Mouse (Mus musculus) frontal cortex, postnatal 14 days (tissue): Measurements from ENCODE around the gene Efhd1.
A peak's percentile ranks its signal among the peaks of the same experiment; 100 is the strongest.

Experiments
- DNase-seq, 2 experiments: peaks; one replicate each; pipeline ENCODE4 v3.0.0; 2022; ENCODE audit warnings: low spot score in 2 of 2

The Efhd1 gene

DNA sequence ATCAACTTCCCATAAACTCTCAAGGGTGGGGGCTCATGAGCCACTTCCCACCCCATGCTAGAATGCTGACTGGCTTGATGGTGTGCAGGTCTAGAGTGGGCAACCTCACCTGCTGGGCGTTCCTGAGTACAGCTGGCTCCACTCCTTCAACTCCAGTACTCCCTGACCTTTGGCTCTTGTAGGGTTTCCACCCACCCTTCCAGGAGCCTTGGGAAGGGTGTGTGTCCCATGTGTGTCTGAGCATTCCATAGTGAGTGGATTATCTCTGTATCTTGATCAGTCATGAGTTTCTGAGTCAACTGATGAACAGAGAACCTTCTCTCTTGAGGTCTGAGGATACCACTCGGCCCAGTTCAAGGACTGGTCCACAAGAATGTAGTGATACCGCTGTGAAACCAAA lies 44.8 kb downstream of the Efhd1 start:
- no peak for DNase-seq

DNA sequence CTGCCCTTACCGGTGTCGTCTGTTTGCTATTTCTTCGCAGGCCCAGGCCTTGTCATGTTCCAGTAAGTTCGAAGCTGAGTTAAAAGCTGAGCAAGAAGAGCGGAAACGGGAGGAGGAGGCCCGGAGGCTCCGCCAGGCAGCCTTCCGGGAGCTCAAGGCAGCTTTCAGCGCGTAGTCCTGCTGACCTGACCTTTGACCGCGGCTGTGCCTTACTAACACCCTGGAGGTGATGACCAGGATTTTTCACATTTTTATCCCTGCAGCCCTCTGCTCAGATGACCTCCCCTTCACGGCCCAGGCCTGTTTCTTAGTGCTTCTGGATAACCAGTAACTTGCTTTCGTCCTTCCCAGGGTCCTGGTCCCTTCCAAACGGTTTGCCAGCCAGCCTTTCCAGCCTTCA lies 45.5 kb downstream of the Efhd1 start:
- no peak for DNase-seq

DNA sequence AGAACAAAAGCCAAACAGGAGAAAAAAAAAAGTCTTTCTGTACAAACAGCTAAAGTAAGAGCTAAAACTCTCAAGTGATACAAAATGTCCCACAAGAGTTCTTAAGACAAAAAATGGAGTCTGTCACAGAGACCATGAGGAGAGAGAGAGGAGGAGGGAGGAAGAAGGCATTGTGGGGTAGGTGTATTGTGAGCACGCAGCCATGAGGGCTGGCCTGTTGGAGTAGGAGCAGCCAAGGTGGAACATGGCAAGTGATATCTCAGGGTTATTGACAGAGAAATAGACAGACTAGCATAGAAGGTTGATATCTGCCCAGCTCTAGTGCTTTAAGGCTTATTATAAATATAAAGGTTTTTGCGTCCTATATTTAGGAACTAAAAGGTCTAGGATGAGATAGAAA lies 48.5 kb downstream of the Efhd1 start:
- no peak for DNase-seq

DNA sequence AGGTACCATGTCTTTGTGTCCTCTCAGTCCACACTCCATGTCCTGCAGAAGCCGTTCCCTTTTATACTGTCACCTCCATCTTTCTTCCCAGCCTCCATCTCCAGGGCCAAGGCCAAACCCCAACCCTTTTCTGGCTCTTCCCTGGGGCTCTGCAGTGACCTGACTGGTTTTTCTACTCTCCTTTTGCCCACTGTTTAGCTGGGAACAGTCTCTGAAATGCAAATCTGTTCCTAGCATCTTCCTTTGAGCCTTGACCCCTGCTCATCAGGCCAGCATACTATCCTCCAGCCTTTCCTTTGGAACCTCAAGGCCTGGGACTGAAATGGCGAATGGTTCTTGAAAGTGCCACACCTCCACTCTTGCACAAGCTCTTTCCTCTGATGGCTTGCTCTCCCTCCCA lies 49.0 kb downstream of the Efhd1 start:
- DNase-seq: no peak

DNA sequence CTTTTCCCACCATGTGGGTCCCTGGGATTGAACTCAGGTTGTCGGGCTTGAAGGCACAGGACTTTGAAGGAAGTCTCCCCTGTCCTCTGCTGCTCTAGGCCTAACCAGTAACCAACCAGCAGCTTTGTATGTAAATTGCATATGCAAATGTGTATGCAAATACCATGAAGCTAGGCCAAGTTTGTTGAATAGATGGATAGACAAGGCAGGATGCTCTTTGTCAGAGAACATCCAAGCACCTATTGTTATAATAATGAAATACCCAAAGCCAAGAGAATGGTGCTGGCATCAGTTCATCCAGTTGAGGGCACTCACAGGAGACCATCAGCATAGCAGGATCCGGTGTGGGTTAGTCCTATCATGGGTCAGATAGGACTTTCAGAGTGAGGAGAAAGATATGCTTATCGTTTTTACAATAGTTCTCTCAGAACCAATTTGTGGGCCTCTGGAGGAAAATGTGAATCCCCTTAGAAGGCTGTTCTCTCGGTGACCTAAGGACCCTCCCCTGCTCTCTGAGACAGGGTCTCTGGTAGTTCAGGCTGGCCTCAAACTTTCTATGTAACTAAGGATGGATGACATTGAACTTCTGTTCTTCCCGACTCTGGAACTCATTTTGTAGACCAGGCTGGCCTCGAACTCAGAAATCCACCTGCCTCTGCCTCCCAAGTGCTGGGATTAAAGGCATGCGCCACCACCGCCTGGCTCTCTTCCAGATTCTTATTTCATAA lies 49.8 kb downstream of the Efhd1 start:
- DNase-seq: no peak

DNA sequence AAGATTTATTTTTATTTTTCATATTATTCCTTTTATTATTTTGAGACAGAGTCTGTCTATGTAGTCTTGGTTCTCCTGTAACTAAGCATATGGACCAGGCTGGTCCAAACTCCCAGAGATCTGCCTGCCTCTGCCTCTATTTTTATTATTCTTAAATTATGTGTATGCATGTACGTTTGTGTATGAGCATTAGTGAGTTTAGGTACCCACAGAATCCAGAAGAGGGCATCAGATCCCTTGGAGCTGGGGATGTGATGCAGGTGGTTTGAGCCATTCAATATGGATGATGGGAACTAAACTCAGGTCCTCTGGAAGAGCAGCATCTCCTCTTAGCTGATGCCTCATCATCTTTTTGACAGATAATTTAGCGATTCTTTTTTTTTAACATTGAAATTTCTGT lies 51.3 kb downstream of the Efhd1 start:
- no peak for DNase-seq

DNA sequence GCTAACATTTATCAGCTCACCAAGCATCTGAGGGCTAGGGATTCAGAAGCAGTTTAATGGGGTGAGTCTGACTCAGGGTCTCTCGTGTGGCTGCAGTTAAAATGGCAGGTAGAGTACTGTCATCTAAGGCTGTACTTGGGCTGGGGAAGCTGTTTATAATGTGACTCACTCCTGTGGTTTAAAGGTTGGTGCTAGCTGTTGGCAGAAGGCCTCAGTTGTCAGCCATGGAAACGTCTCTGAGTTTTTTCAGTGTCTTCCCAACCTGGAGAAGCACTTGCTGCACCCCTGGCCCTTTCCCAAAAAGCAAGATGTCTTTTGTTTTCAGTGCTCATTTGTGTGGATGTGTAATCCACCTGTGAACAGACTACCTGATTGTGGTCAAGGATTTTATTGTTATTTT lies 51.7 kb downstream of the Efhd1 start:
- no peak for DNase-seq

DNA sequence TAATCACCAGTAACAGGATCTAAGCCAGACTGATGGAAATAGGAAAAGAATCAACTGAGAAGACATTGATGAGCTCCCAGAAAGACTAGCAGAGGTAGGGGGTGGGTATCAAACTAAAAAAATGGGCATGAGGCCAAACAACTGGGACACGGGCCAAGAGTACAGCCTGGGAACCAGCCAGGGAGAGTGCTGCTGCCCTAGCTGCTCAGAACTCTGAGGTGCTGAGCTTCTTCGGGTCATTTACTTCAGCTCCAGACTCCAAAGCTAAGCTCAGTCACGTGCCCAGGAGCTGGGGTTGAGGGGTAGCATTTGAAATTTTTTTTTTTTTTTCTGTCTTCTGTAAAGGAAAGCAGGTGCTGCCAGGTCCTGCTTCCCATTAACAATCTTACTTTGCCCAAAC lies 52.5 kb downstream of the Efhd1 start:
- DNase-seq: peak; percentile 24 to 38

DNA sequence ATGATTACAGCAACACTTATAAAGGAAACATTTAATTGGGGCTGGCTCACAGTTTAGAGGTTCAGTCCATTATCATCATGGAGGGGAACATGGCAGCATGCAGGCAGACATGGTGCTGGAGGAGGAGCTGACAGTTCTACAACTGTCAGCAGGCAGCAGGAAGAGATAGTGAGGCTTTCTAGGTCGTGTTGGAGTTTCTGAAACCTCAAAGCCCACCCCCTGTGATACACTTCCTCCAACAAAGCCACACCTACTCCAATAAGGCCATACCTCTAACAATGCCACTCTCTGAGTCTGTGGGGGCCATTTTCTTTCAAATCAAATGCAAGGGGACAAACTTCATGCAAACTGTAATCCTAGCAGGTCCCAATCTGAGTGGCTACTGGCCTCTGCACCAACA lies 56.9 kb downstream of the Efhd1 start:
- no peak for DNase-seq

DNA sequence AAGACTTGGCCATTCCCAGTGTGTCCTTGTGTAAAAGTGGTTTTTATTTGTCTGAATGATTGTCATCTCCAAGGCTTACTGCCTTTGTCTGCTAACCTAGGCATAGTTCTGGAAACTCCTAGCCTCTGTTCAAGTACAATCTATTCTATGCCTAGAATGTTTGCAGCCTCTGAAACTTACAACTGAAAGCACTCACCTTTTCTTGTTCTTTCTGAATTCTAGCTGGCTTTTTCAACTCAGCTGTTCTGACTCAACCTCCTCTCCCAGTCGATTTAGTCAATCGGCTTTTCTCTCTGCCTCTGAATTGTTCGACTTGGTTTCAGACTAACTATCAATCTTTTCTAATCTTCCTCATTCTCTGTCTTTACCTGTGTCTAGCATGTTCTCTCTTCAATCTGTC lies 58.6 kb downstream of the Efhd1 start:
- DNase-seq: no peak

DNA sequence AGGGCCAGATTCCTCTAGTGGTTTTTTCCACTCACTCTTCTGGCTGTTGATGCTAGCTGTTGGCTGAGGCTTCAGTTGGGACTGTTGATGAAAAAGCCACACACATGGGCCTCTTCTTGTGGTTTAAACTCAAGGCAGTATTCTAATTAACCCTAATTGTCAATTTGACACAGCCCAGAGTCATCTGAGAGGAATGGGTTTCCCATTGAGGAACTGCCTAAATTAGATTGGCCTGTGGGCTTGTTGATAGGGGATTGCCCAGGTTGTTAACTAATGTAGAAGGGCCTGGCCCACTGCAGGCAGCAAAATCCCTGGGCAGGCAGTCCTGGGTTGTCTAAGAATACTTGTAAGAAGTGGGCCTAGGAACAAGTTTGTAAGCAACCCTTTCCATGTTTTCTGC lies 60.5 kb downstream of the Efhd1 start:
- DNase-seq: no peak

DNA sequence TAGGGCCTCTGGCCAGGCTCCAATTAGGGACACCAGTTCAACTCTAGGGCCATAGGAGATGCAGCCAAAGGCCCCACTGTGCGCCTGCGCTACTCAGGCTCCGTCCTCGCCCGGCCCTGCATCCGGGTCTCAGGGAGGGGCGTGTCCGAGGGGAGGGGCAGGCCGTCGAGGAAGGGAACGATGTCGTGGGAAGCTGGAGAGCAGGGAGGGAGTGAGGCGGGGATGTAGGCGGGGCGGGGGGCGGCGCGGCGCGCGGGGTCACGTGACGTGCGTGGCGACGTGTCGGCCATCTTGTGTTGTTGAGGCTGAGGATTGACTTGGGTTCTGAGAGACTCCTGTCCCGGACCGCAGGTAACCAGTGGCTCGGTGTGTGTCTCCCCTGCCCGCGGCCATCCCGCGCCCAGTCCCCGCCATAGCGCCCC lies 62.6 kb downstream of the Efhd1 start, which contains the start of gene Gigyf2:
TSS of gene Gigyf2 (plus strand) at position 257 of the 422 bp plus-strand sequence.
- peak; percentile 91 to 92 for DNase-seq

DNA sequence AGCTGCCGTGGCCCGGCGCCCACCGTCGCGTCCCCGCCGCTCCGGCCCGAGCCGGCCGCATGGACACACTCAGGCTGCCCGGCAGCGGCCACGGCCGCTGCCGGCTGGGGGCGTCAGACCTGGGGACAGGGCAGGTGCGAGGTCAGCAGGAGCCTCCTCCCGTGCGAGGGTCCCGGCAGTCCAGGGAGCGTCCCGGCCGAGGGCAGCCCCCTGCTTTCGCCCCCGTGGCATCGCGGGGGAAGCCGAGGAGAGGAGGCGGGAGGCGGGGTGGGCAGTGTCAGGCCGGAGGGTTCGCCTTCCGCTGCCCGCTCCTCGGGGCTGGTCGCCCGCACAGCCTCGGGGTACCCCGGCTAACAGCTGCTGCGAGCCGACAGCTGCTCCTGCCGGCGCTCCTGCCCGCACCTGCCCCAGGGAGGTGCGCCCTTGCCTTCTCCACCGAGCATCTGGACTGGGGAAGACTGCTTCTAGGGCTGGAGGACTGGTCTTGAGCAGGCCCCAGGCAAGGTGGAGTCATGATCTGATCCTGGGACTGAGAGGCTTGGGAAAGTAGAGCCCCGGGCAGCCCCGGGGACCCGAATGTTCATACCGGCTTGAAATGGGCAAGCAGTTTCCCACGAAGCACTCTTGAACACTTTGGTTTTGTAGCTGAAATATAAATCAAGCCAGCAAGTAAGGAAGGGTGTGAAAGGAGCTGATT lies 63.1 kb downstream of the Efhd1 start:
- DNase-seq: peak; percentile 12 to 38

DNA sequence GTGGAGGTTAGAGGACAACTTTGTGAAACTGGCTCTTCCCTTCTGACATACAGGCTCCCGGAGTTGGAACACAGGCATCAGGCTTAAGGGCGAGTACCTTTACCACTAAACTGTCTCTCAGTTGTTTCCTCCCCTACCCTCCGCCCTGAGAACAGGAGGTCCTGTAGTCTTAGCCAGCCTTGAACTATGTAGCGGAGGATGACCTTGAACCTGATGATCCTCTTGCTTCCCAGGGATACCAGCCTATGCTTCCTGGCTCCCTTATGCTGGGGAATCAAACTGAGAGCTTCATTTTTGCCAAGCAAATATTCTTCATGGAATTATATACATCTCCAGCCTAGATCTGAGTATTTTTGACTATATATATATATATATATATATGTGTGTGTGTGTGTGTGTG lies 67.6 kb downstream of the Efhd1 start:
- no peak for DNase-seq

DNA sequence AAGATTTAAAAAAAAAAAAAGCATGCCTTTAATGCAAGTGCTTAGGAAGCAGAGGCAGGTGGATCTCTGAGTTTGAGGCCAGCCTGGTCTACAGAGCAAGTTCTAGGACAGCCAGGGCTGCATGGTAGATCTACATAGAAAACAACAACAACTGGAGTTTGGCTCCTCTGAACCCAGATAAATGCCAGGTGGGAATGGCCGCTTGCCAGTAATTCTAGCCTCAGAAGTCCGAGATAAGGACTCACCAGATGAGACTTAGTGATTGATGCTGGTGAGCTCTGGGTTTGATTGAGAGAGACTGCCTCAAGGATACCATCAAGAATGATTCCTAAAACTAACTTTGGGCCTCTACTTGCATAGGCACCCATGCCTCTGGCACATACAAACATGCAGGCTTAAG lies 86.4 kb downstream of the Efhd1 start:
- DNase-seq: no peak

DNA sequence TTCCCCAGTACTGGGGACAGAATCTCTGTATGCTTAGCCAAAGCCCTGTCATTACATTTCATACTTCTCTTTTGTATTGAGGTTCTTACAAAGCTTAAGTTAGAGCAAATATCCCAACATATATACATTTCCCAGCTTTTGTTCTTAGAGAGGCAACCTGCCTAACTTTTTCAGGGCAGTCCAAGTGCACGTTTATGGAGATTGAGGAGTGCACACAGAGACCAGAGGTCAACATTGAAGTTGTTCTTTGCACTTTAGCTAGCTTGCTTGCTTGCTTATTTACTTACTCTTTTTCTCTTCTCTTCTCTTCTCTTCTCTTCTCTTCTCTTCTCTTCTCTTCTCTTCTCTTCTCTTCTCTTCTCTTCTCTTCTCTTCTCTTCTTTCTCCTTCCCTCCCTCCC lies 96.1 kb downstream of the Efhd1 start:
- no peak for DNase-seq
